Mouse (Mus musculus): ENCODE measurements around the gene Sema3b.

The Sema3b gene

DNA sequence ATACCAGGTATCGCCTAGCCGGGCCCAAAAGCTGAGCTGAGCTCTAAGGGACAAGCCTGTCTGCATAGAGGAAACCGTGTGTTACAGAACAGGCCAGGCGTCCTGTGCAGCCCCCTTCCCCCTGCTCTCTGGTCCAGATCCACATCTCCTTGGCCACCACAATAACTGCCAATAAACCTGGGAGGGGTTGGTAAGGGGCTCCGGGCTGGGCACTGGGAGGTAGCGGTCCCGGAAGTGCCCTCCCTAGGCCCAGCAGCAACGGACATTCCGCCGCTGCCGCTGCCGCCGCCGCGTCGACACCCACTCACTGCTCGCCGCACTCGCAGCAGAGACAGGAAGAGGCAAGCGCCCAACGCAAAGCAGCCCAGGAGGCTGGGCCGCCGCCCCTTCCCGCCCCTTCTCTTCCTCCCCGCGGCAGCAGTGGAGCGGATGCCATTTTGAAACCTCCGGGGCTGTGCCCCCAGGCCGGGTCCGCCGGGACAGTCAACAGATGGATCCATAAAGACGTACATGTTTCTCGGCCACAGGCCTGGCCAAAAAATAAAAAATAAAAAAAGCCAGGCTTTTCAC, 24.1 kb upstream of the Sema3b start:
- peak; percentile 84 for DNase-seq (ENCODE audit: low spot score)

DNA sequence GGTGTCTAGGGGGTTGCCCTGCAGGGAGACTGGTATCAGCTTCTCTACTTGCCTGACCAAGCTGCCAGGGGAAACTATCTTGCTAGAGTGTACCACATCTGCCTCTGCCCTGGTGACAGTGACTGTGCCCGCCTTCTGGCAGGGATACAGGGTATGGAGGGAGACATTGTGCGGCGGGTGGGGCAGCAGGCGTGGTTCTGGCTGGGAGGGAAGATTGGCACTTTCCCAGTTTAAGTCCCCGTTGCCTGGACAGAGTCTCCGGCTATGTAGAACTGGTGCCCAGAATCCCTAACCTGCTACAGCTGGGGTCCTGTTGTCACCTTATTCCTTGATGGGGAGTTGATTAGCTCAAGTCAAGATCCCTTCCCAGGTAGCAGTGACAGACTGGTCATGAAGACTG, 23.4 kb upstream of the Sema3b start:
- no peak for DNase-seq (ENCODE audit: low spot score)

DNA sequence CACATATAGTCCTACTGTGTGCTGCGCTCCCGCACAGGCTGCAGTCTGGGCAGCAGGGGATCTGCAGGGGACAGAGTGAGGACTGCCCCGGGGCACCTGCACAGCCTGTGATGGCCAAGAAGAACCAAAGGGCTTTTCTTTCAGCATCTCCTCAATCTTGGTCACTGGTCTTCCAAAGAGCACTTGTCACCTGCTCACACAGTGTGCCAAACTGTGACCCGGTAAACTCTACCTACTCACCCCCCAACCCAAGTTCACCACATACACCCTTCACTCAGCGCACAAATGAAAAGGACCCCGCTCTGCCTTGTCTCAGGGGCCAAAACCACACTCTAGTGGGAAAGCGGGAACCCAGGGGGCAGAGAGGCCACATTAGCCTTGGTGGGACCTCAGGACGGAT, 22.8 kb upstream of the Sema3b start:
- no peak for DNase-seq (ENCODE audit: low spot score)

DNA sequence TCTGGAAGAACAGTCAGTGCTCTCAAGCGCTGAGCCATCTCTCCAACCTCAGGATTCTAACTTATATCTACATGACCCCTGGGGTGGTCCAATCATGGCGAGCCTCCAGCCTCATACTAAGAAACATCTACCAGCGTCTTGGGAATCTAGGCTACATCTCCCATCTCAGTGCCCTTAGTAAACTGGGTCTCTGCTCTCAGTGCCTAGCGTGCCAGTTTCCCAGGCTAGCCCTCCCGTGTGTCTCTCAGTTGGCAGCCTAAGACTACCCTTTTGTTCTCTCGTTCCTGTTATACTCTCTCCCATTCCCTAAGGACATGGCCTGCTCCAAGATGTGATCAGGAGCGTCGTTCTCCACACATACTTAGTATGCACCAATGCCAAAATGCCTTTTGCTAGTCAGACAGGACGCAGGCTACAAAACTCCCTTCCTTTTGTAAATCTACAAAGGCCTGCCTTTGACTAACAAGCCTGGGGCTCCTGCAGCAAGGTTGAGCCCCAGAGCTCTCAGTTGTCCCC, 22.3 kb upstream of the Sema3b start:
- no peak for DNase-seq (ENCODE audit: low spot score)

DNA sequence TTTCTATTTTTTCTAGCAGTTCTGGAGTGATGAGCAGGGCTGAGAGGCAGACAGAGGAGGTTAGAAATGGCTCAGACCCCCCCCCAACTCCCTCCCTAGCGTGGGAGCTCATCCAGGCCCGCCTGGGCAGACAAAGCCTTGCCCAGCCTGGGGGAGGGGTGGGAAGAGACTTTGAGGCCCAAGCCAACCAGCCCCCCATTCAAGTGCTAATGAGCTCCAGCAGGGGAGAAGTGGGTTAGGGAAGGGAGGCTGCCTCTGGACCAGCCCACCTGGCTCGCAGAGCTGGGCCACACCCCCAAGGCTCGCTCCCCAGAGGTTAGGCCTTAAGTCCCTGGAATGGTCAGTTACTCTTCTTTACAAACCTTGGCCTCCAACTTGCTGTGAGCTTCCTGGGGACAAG, 21.5 kb upstream of the Sema3b start:
- peak; percentile 86 for DNase-seq (ENCODE audit: low spot score)

DNA sequence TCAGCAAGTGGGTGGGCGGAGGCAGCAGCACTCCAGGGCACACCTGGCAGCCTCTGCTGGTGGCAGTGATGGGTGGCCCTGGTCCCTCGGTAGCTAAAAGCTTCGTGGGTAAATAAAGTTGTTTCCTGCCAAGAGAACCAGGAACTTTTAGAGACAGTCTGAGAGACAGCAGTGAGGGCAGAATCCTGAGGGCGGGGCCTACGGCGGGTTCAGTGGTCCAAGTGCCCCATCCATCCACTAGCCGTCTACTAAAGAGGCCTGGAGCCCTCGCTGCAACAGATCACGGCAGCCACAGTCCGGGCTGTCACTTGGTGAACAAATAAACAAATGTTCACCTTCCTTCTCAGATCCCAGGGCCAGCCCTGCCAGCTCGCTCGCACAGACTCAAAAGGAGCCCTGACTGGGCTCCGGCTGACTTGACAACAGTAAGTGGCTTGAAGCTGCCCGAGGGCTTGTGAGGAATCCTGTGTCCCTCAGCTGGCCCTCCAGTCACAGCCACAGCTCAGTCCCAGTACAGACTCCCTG, 20.9 kb upstream of the Sema3b start:
- peak; percentile 71 for DNase-seq (ENCODE audit: low spot score)

DNA sequence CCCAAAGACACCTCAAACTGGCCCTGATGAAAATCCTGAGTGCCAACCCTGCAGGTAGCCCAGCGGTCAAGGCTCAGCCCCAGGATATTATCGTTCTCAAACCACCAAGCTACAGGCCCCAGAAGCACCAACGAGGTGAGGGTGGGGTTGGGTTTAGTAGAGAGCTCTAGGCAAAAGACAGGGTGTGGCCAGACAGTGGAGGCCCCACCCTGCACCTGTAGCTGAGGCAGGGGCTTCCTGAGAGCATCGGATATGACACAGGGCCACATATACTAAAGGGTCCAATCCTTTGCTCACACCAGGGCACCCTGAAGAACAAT, 20.3 kb upstream of the Sema3b start:
- no peak for DNase-seq (ENCODE audit: low spot score)

DNA sequence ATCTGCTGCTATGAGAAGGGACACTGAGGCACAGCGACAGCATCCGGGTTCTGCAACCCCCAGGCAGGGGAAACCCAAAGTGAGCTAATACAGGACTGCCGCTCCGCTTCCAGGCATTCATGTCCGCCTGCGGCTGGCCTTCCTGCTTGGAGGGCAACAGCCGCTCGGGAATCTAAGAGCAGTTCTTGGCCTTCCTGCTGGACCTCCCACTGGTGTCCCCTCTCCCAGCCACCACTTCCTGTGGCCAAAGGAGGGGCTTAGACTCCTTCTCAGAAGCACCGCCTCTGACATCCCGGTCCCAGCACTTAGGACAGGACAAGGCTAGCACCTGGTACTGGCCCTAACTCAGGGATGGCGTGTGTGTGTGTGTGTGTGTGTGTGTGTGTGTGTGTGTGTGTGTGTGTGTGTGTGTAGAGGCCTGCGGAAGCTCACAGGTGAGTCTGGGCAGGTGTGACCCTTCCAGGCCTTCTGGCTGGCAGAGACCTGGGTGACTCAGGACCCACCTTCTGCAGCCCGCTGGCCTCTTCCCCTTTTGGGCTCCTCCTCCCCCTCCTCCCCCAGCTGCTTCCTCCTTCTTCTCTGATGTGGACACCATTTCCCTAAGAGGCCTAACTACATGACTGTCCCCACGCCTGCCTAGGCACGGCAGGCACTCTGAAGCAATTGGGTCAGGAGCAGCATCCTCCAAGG, 19.8 kb upstream of the Sema3b start:
- DNase-seq (ENCODE audit: low spot score): peak; percentile 55

DNA sequence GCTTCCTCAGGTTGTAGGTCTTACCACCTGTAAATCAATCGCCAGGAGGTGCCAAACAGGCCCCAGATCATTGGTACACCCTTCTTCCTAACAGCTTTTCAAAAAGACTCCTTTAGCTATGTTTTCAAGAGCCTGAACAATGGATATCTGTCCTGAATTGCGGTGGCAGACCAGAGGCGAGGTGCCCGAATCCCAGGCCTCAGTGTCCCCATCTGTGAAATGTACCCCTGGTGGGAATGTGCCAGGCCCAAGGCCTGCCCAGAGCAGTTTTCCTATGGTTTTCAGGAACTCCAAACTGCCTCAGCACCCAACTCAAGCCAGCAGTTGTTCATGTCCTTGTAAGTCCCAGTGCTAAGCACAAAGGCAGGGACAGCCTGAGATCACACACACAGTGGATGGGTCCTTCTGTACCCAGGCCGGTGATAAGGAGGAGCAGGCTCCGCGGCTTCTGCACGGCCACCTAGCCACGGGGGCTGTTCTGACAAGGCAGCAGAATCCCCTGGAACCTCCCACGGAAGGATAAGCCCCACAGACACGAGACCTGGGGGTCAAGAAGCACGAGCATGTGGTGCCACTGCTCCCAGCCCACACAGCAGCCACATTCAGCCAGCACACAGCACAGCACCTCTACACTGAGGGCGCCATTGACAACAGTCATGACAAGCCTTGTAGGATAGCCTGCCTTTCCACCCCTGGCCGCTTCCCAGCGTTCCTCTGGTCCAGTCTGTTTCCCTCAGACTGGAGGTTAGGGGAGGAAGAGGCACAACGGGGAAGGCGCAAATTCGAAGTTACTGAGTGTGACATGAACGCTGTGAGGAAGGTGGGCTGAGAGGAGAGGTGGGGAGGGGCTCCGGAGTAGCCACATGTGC, 18.6 kb upstream of the Sema3b start:
- no peak for DNase-seq (ENCODE audit: low spot score)

DNA sequence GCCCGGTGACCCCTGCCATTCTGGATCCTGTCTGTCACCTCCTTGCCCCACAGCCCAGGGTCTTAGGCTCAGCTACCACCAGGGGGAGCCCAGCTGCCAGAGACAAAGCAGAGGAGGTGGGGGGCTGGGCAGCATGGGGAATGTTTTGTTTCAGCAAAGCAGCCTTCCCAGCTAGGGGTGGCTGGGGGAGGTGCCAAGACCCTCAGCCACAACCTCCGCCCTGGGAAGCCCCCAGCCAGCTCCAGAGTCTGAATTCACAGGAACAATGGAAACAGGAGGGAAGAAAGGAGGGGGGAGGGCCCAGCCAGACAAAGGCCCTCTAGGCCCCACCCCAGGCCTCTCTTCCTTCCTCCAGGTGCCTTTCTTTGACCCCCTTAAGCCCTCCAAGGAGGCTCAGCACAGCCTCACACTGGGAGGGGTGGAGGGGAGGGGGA, 17.8 kb upstream of the Sema3b start:
- peak; percentile 95 for DNase-seq (ENCODE audit: low spot score)

DNA sequence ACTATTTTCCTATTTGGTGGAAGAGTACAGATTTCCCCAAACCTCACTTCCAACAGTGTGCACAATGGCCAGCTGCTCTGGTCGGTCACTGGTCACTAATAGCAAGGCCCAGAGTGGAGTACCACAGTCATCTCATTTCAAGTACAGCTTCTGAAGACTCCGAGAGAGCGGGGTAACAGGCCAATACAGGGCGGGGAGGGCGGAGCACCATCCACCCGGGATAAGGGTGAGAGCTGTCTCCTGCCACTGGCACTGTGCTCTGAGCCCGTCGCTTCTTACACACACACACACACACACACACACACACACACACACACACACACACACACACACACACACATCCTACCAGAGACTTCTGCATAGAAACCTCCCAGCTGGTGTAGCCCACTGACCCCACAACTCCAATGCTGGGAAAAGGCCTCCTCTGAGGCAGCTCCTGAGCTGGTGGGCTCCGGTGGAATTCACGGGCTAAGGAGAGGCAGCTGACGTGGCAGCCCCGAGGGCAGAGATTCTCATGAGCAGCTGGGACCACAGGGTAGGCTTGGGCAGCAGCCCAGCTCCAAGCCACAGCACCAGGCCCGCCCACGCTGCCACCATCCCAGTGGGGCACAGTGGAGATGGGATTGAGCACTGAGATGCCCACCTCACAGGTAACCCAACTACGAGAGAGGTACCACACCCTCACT, 17.3 kb upstream of the Sema3b start:
- no peak for DNase-seq (ENCODE audit: low spot score)

DNA sequence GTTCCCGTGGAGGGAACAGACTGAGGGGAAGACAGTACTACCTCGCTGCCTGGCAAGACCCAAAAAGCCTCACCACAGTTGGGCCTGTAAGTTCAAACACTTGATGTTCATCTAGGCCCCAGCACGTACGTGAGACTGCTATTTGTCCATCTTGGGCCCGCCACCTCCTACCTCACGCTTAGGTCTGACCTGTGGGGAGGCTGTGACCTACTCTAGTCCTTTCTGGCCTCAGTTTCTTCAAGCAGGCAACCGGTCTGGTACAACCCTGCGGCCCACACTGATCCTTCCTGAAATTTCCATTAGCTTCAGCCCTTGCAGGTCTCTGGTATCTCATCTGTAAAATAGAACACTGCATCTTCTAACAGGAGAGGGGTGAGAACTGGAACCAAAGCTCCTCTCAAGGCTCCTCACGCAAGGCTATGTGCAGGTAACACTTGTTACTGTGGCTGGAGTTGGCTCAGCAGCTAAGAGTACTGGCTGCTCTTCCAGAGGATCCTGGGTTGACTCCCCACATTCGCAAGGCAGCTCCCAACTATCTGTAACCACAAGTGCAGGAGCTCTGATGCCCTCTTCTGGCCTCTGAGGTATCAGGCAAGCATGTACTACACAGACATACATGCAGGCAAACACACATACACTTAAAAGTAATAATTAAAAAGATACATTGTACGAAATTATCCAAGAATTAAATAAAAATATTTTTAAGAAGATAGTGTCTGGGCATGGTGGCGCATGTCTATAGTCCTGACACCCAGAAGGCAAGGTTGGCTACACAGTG, 16.5 kb upstream of the Sema3b start:
- DNase-seq (ENCODE audit: low spot score): no peak

DNA sequence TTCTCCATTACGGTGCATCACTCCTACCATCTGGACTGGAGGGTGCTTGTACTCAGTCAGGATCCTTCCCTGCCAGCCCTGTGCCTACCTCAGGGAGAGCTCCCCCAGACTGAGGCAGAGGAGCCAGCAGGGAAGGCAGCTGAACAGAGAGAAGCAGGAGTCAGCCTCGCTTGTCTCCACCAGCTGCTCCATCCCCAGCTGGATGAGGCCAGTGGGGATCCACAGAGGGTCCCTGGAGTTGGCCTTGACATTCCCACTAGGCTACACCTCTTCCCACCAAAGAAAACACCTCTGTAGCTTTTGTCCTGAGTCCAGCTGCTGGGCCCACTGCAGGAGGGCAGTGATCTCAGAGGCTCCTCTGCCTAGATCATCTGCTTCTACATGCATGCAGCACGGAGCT, 15.9 kb upstream of the Sema3b start:
- DNase-seq (ENCODE audit: low spot score): no peak

DNA sequence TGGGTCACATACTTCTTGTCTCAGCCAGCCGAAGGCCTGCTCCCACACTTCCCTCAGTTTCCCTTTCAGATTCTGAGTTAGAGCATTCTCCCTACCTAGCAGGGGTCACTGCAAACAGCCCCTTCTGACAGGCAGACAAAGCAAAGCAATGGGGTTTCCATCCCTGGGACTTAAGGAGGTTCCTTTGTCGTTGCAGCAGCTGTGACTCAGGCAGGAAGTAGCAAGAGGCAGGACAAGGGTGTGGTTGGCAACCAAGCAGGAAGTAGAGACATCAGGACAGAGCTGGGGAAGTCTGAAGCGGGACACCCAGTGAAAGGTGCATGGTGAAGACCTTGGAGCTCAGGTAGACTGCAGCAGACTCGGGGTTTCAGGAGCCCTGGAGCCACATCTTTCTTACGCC, 15.5 kb upstream of the Sema3b start:
- DNase-seq (ENCODE audit: low spot score): no peak

DNA sequence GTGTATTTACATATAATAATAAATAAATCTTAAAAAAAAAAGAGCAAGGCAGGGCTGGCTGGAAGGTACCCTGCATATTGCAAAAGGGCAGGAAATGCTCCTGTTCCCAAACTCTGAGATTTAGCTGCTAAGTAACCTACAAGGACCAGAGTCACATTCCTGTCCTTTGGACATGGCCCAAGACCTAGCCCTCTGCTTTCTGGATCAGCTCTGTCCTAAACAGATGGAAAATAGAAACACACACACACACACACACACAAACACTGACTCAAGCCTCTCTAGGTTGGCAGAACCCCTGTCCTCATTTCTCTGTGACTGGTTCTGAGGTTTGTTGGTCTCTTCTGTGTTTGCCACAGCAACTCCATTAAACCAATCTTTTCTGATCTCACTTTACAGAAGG, 11.9 kb upstream of the Sema3b start:
- DNase-seq (ENCODE audit: low spot score): no peak

DNA sequence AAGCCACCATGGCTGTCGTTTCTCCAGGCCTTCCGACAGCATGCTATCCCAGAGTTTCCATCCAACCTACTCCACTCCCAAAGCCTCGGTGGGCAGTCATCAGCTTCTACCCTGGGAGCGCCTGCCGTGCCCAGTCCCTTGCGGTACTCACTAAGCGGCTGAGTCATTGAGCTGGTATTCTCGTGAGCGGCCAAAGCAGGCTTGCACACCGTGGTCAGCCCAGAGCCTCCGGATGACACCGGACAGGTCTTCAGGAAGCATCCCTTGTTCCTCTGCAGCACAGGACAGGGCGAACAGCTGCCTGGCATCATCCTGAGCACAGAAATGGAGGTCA, 10.5 kb upstream of the Sema3b start:
- no peak for DNase-seq (ENCODE audit: low spot score)

DNA sequence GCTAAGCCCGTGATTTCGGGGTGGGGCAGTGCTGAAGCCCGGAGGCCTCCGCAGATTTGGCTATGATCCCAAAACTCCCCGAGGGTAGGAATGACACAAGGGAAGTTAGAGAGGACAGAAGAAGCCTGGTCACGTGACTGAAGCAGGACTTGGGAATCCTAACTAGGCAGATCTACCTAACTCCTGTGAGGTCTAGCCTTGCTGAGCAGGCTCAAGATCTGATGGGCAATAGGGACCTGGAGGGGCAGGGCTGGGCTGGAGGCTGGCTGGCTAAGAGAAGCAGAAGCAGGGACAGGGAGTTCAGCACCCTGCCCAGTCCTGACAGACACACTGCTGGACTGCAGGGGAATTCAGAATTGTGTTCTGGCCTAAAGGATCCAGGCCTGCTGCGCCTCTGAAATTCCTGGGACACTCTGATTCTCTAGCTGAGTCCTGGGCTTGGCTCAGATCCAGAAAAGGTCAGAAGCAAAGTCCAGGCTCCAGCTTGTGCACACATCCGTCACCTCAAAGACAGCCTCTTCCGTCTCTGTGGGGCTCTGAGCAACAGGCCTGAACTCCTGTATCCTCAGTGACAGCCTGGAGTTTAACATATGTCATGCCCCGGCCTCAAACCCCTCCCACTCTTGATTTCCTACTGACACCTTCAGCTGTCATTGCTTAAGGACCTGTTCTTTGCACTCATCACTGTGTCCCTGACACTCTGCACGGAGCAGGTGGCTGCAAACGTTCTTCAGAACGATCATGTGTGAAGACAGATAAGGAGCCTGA, 9.9 kb upstream of the Sema3b start:
- DNase-seq (ENCODE audit: low spot score): no peak

DNA sequence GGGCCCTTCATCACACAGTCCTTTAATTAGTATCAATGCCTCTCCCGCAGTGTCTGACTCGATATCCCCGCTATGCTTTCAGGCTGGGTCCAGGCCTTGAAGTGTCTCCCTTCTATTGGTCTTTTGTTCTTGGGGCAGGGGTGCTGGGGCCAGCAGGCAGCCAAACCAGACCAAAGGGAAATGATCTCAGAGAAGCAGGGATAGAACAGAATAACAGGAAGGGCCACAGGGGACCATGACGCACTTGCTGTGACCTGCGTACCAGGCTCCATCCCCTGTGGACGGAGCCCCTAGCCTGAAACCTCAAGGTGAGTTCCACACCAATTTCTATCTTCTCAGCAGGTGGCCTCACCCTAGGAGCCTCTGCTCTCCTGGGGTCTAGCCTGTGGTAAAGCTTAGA, 9.1 kb upstream of the Sema3b start:
- no peak for DNase-seq (ENCODE audit: low spot score)

DNA sequence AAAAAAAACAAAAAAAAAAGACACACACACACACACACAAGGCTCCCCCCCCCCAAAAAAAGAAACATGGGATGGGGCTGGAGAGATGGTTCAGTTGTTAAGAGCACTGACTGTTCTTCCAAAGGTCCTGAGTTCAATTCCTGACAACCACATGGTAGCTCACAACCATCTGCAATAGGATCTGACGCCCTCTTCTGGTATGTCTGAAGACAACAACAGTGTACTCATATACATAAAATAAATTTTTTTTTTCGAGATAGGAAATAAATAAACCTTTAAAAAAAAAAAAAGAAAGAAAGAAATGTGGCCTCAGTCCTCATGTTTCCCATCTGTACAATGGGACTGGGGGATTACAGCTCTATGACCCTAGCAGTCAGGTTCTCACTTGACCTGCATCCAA, 8.4 kb upstream of the Sema3b start:
- no peak for DNase-seq (ENCODE audit: low spot score)

DNA sequence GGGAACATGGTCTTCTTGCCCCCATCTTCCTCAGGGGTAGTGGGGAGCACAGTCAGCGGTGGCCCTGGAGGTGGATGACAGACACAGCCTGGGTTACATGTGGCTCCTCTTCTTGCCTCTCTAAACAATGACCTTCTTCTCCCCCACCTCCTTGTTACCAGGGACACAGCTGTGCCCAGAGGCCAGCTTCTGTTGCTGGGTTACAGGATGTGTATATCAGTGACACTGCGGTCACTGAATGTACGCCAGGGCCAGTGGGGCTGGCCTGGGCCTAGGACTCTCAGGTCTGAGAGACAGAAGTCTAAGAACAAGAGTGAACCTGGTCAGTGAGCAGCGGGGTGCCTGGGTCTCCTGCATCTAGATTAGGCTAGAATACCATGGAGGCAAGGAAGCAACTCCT, 6.0 kb upstream of the Sema3b start:
- DNase-seq (ENCODE audit: low spot score): no peak
